Mouse (Mus musculus) forebrain, embryonic 13.5 days (tissue): ENCODE measurements at regions not wholly inside any gene's neighbourhood (a gene's known extent, or its start where the extent isn't known, plus 50 kb on each side); places are given as distances from the start of the nearest gene placed in this dataset.

ENCODE experiments used
- ATAC-seq: fragments of 200-750 bp; cut with Nextera tagmentation; 2 replicates; pipeline ENCODE4 v1.8.0; 2017
- H3K27ac ChIP-seq: fragments of 300-500 bp; sonication (generic); 2 replicates; pipeline ENCODE4 v1.5.1; 2015; ENCODE audit warnings: inconsistent platforms, mild to moderate bottlenecking, moderate library complexity
- H3K27me3 ChIP-seq: fragments of 300-500 bp; sonication (generic); 2 replicates; pipeline ENCODE4 v1.6.1; 2015; ENCODE audit warnings: mild to moderate bottlenecking, inconsistent platforms
- H3K36me3 ChIP-seq: fragments of 300-500 bp; sonication (generic); 2 replicates; pipeline ENCODE4 v1.6.1; 2015; ENCODE audit warnings: mild to moderate bottlenecking, inconsistent platforms; ENCODE audit not compliant: poor library complexity, severe bottlenecking
- H3K4me1 ChIP-seq: fragments of 300-500 bp; sonication (generic); 2 replicates; pipeline ENCODE4 v1.6.1; 2015; ENCODE audit warnings: inconsistent platforms
- H3K4me2 ChIP-seq: fragments of 300-500 bp; sonication (generic); 2 replicates; pipeline ENCODE4 v1.6.1; 2015; ENCODE audit warnings: inconsistent platforms, mild to moderate bottlenecking, moderate library complexity
- H3K4me3 ChIP-seq: fragments of 300-500 bp; sonication (generic); 2 replicates; pipeline ENCODE4 v1.5.1; 2015; ENCODE audit warnings: mild to moderate bottlenecking, inconsistent platforms
- H3K9ac ChIP-seq: fragments of 300-500 bp; sonication (generic); 2 replicates; pipeline ENCODE4 v1.6.1; 2015; ENCODE audit warnings: mild to moderate bottlenecking, inconsistent platforms
- H3K9me3 ChIP-seq: fragments of 300-500 bp; sonication (generic); replicated peaks from 2 replicates; pipeline ENCODE4 v1.6.1; 2016; ENCODE audit warnings: inconsistent platforms
- WGBS: fragments of 180-500 bp; shearing (Covaris S2); methylation state at CpG from one replicate; pipeline ENCODE4 v1.1.7; 2015; 5-methylcytosine and 5-hydroxymethylcytosine counted together

DNA sequence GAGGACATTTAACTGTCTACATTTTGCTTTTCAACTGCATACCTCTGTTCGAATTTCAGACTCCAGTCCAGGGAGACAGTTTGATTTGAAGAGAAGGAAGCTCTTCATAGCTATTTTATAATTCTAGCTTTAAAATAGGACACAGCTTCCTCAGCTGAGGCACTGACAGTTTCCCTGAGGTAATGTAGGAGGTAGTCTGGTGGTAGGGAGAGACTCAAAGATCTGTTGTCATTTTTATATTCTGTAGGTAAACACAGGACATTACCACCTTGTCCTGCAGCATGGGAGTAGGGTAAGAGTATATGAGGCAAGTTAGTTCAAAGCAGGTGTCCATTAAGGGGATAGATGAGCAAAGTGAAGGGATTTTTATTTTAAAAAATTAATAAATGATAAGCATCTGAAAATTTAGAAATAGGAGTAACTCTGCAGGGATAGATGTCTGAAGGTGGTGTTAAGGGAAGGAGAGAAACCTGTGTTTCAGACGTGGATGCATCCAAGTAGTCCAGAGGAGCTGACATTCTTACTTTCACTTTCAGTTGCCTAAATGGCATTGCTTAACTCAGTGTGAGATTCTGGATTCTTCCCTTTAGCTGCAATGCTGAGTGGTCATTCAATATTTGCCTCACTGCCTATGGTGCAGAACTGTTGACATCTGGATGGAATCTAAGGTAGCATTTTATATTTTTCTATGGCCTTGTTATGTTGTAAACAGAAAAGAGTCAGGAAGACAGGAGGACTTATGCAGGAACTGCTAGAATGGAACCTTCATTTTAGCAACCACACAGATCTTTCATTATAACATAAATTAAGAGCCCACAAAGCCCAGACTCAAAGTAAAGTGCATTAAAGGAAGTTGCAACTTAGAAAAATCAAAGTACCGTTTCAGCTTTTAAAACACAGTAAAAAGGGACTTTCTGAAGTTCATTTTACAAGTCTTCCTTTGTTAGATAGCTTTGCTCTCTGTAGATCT lies 126.3 kb upstream of the Syt1 start:
- 81% methylated on average over 3 of the region's 3 CpGs for WGBS
- no peak for ATAC-seq
- H3K4me1 ChIP-seq: no peaks in the 10 kb centered on the region
- no peak overlapping the region for H3K9ac ChIP-seq
- no peak overlapping the region for H3K4me2 ChIP-seq
- H3K4me3 ChIP-seq: no peak overlapping the region
- no peak overlapping the region for H3K27ac ChIP-seq
- no peaks in the 10 kb centered on the region for H3K9me3 ChIP-seq
- no peaks in the 10 kb centered on the region for H3K36me3 ChIP-seq
- H3K27me3 ChIP-seq: no peaks in the 10 kb centered on the region

DNA sequence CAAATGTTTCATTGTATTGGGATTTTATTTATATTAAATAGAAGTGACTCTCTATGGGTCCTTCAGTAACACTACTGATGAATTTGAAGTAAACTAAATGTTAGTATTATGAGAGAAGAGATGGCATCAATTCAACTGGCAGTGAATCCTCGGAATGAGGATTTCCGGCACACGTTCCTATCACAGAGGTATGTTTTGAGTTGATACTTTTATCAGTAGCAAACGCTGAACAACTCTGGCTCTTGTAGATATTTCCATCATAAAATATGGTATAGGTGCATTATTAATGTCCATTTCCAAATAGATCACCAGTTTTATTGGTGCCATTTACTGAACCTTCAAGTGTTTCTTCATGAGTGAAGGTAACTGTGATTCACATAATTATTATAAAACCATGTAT lies 123.7 kb upstream of the Syt1 start:
- no peaks in the 10 kb centered on the region for H3K36me3 ChIP-seq
- no peak overlapping the region for H3K4me2 ChIP-seq
- no peak overlapping the region for H3K9ac ChIP-seq
- H3K27me3 ChIP-seq: no peaks in the 10 kb centered on the region
- ATAC-seq: no peak
- H3K4me3 ChIP-seq: no peak overlapping the region
- 95% methylated on average over 4 of the region's 4 CpGs for WGBS
- H3K9me3 ChIP-seq: no peaks in the 10 kb centered on the region
- H3K4me1 ChIP-seq: no peaks in the 10 kb centered on the region
- no peak overlapping the region for H3K27ac ChIP-seq

DNA sequence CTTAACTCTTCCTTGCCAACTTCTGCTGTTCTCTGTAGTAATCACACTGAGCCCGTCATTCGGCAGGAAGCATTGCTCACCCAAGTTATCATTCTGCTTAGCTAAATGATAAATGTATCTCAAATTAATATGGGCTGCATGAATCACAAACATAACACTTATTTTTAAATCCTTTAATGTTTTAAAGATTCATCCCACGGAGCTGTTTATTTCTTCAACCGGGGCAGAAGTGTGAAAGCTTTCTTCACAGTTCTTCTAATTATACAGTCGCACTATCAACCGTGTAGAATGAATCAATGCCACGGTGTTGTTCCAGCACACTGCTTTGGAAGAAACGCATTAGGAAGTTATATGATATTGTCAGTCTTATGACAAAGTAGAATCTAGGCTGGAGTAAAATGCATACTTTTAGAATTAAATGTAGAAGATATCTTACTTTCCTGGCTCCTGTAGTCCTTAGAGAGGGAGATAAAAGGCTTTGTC lies 121.3 kb upstream of the Syt1 start:
- Histone ChIP-seq H3K4me3 (no peak overlapping the region), H3K36me3 (no peaks in the 10 kb centered on the region), H3K9ac (no peak overlapping the region), H3K27ac (no peak overlapping the region), H3K4me1 (no peaks in the 10 kb centered on the region), H3K27me3 (no peaks in the 10 kb centered on the region), H3K4me2 (no peak overlapping the region), H3K9me3 (no peaks in the 10 kb centered on the region)
- WGBS: 74% methylated on average over 8 of the region's 8 CpGs
- ATAC-seq: no peak

DNA sequence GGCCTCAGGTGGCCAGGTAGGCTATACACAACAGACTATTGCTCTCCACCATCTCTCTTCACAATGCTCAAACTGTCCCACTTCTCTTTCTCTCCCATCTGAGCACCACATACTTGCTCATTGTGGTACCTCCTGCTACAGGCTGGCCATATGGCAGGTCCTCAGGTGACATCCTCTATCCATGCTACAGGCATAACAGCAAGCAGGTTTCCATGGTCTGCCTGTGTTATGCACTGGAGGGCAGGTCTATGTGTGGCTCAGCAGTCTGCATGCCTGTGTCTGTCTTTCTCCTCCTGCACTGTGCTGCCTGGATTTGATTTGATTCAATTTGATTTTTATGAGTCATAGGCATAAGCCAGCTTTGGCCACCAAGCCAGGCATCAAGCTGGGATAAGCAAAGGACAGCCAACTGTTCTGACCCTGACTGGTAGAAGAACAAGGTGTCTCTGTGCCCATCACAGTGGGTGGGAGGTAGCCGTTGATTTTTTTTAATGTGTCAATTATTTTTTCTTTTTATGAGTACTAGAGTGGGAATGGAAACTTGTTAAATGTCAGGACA lies 118.8 kb upstream of the Syt1 start:
- Histone ChIP-seq H3K4me3 (no peak overlapping the region), H3K4me1 (no peaks in the 10 kb centered on the region), H3K9me3 (no peaks in the 10 kb centered on the region), H3K36me3 (no peaks in the 10 kb centered on the region), H3K9ac (no peak overlapping the region), H3K4me2 (no peak overlapping the region), H3K27ac (no peak overlapping the region), H3K27me3 (no peaks in the 10 kb centered on the region)
- peak; percentile 45; the same call in 1 of the 2 replicates for ATAC-seq
- 89% methylated on average over 1 of the region's 1 CpGs for WGBS

DNA sequence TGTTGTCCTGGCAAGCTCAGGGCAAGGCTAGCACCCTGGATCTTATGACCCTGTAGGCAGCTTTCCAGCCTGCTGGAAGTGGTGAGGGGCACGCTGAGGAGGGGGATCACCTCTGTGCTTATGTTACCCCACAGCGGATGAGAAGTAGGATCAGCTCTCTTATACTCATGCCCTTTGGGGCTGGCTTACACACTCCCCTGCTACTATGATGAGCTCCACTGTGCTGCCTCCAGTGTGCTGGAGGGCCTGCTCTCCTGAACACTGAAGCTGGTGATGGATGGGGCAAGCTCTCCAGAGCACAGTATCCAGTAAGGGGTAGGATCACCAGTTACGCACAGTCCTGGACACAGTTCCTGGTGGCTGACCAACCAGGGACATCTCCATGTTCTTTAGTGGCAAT lies 118.3 kb upstream of the Syt1 start:
- H3K9me3 ChIP-seq: no peaks in the 10 kb centered on the region
- H3K27me3 ChIP-seq: no peaks in the 10 kb centered on the region
- 95% methylated on average over 3 of the region's 3 CpGs for WGBS
- no peaks in the 10 kb centered on the region for H3K4me1 ChIP-seq
- H3K36me3 ChIP-seq: no peaks in the 10 kb centered on the region
- no peak overlapping the region for H3K4me2 ChIP-seq
- H3K27ac ChIP-seq: no peak overlapping the region
- H3K4me3 ChIP-seq: no peak overlapping the region
- no peak for ATAC-seq
- no peak overlapping the region for H3K9ac ChIP-seq

DNA sequence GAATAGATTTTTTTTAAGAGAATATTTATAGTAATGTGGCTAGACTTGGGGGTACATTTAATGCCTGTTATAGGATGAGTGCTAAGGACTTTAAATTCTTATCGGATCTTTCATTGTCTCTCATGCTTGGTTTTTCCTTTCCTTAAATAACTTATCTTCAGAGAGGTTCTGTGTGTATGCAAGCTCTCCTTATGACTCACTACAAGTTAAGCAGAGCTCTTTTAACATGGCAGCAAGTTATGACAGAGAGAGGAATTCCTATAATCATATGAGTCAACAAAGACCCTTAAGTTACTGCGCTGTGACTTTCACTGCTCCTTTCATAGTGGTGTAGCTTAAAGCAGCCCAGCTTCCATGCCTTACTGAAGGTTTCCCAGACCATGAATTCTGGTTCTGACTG lies 115.9 kb upstream of the Syt1 start:
- Histone ChIP-seq H3K4me3 (no peak overlapping the region), H3K4me2 (no peak overlapping the region), H3K9me3 (no peaks in the 10 kb centered on the region), H3K4me1 (no peaks in the 10 kb centered on the region), H3K36me3 (no peaks in the 10 kb centered on the region), H3K27me3 (no peaks in the 10 kb centered on the region), H3K9ac (no peak overlapping the region), H3K27ac (no peak overlapping the region)
- no peak for ATAC-seq
- WGBS: 92% methylated on average over 2 of the region's 2 CpGs

DNA sequence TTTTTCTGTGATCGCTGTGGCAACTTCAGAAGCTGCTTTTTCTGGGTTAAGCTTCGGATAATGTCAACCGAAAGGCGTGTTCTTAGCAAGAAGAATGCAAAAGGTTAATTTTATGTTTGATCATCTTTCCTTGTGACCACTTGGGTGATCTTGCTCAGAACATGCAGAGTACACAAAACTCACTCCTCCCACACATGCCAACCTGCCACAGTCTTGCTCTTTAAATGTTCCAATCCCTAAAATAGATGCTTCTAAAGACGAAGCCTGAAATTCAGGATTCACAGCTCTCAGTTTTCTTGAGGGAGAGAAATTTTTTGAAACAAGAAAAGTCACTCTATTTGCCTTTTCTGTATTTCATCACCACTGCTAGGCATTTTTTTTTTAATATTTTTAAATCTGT lies 106.4 kb upstream of the Syt1 start:
- Histone ChIP-seq H3K4me3 (no peak overlapping the region), H3K4me2 (no peak overlapping the region), H3K9me3 (no peaks in the 10 kb centered on the region), H3K4me1 (no peaks in the 10 kb centered on the region), H3K27me3 (no peaks in the 10 kb centered on the region), H3K27ac (no peak overlapping the region), H3K36me3 (no peaks in the 10 kb centered on the region), H3K9ac (no peak overlapping the region)
- ATAC-seq: no peak
- 93% methylated on average over 5 of the region's 5 CpGs for WGBS

DNA sequence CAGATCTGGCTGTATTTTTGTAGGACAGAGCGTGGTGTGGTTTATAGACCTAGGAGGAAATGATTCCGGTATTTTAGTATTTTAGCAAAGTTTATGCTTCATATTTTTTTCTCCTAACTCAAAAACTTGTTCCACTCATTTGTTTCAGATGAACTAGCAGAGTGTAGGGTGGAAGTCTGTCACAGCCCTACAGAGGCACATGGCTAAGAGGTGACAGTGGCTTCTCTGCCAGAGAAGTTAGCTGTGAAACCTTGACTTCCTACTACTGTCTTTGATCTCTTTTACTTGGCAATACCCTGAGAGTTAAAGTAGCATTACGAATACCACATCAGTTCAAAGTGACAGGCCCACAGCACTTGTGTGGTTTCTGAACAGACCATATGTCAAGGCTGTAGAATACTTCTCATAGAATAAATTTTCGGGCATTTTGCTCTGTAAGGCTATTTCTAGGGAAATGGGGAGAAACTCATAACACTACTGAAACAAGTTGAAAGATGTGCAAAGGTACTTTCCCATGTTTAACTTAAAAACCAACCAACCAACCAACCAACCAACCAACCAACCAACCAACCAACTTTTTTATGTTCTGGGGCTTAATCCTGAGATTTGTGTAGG lies 104.3 kb upstream of the Syt1 start:
- Histone ChIP-seq H3K4me2 (no peak overlapping the region), H3K27ac (no peak overlapping the region), H3K4me1 (no peaks in the 10 kb centered on the region), H3K36me3 (no peaks in the 10 kb centered on the region), H3K4me3 (no peak overlapping the region), H3K9me3 (no peaks in the 10 kb centered on the region), H3K9ac (no peak overlapping the region), H3K27me3 (no peaks in the 10 kb centered on the region)
- 87% methylated on average over 4 of the region's 4 CpGs for WGBS
- no peak for ATAC-seq

DNA sequence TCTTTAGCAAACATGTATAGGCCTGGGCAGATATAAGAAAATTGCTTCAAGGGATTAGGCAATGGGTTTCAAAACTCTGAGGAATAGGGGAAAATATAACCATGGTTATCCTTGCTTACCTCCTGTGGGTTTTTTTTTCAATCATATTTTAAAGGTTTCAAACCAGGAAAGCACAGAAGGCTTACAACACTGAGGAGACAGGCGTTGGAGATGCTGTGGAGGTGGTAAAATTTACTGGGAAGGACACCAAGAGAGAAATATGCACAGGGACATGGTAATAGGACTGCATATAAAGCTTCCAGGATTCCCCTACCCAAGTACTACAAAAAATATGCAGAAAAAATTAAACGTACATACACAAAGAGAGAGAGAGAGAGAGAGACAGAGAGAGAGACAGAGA lies 95.0 kb upstream of the Syt1 start:
- Histone ChIP-seq H3K9ac (no peak overlapping the region), H3K27me3 (no peaks in the 10 kb centered on the region), H3K4me2 (no peak overlapping the region), H3K4me3 (no peak overlapping the region), H3K27ac (no peak overlapping the region), H3K4me1 (no peaks in the 10 kb centered on the region), H3K9me3 (no peaks in the 10 kb centered on the region), H3K36me3 (no peaks in the 10 kb centered on the region)
- ATAC-seq: no peak
- 91% methylated on average over 2 of the region's 2 CpGs for WGBS

DNA sequence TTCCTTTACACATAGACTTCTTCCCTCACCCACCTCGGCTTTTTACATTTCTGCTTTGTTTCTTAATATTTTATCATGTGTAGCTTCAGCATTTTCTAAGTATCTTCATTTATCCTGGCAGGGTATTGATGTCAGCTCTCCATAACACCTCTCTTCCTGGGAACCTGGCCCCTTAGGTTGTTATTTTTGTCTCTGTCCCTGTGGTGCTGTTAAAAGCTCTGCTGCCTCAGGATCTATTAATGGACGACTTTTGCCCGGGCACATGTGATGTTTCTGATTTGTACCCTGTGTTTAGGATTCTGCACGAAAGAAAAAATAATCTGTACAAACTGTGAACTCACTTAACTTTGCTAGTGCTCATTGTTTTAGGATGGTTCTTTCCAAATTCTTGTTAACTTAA lies 81.4 kb upstream of the Syt1 start:
- H3K27me3 ChIP-seq: no peaks in the 10 kb centered on the region
- H3K4me2 ChIP-seq: no peak overlapping the region
- 85% methylated on average over 4 of the region's 4 CpGs for WGBS
- H3K4me3 ChIP-seq: no peak overlapping the region
- no peak for ATAC-seq
- H3K4me1 ChIP-seq: no peaks in the 10 kb centered on the region
- H3K36me3 ChIP-seq: no peaks in the 10 kb centered on the region
- no peak overlapping the region for H3K9ac ChIP-seq
- H3K27ac ChIP-seq: no peak overlapping the region
- H3K9me3 ChIP-seq: no peaks in the 10 kb centered on the region

DNA sequence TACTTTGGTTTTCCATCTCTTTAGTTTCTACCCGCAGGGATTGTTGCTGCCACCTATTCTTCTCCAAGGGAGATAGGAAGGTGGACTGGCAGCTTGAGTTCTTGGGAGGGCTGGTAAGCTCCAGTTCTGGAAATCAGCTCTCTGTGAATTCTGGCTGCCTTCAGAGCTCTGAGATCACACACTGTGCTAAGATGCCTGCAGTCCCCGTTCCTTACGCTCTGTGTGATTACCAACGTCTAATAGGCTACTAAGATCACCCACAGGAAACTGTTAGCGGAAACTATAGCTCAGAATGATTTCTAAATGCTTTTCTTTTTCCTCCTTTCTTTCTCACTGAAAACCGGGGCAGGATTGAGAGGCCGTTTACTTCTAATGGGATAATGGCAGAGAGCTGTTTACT lies 69.0 kb upstream of the Syt1 start:
- peak; percentile 71; the same call in 1 of the 2 replicates for ATAC-seq
- Histone ChIP-seq H3K27ac (no peak overlapping the region), H3K27me3 (no peaks in the 10 kb centered on the region), H3K4me2 (peak overlapping the region; percentile 19; the same call in 1 of the 2 replicates), H3K9me3 (no peaks in the 10 kb centered on the region), H3K4me1 (peaks cover 12% of the 10 kb centered on the region), H3K4me3 (no peak overlapping the region), H3K36me3 (no peaks in the 10 kb centered on the region), H3K9ac (no peak overlapping the region)
- WGBS: 6% methylated on average over 7 of the region's 7 CpGs

DNA sequence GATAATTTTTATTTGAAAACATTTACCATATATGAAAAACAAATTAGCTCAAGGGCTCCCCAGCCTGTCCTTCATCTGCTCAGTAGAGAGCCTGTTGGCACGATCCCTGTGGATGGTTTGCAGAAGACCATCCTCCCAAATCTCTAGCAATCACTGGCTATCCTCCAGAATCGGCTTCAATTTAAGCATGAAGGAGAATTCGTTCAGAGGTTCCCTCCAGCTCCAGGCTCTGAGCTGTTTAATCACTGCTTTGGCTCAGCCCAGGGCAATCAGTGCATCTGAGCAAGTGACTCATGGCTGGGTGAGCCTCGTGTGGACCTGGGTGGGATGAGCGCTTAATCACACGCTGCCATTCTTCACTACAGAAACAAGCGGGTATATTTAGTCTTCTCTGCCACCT lies 63.4 kb upstream of the Syt1 start:
- no peak for ATAC-seq
- H3K4me2 ChIP-seq: no peak overlapping the region
- H3K4me3 ChIP-seq: no peak overlapping the region
- no peak overlapping the region for H3K27ac ChIP-seq
- no peaks in the 10 kb centered on the region for H3K27me3 ChIP-seq
- H3K9me3 ChIP-seq: no peaks in the 10 kb centered on the region
- WGBS: 83% methylated on average over 7 of the region's 7 CpGs
- H3K4me1 ChIP-seq: peaks cover under 1% of the 10 kb centered on the region; the same call in 1 of the 2 replicates
- H3K36me3 ChIP-seq: no peaks in the 10 kb centered on the region
- H3K9ac ChIP-seq: no peak overlapping the region
